Mouse (Mus musculus) testis, adult 2 months (tissue): Measurements from ENCODE around the gene Mrpl49. TPM values are rescaled to one million over a fixed set of nuclear protein-coding genes. Genes with fewer than 3 reads are reported as not detected.

ENCODE experiments used
- H3K27ac ChIP-seq: fragments of 200-500 bp; 2 replicates; pipeline ENCODE4 v1.5.1; 2012; ENCODE audit warnings: low read depth, low read length; ENCODE audit not compliant: control insufficient read depth, insufficient read depth
- H3K27me3 ChIP-seq: fragments of 200-500 bp; 2 replicates; pipeline ENCODE4 v1.6.1; 2012; ENCODE audit warnings: mild to moderate bottlenecking, low read length, moderate library complexity; ENCODE audit not compliant: control insufficient read depth, insufficient read depth
- H3K36me3 ChIP-seq: fragments of 200-500 bp; 2 replicates; pipeline ENCODE4 v1.6.1; 2012; ENCODE audit warnings: mild to moderate bottlenecking, low read length; ENCODE audit not compliant: control insufficient read depth, insufficient read depth
- H3K4me1 ChIP-seq: fragments of 200-500 bp; 2 replicates; pipeline ENCODE4 v1.6.1; 2012; ENCODE audit warnings: low read length; ENCODE audit not compliant: control insufficient read depth, insufficient read depth
- H3K4me3 ChIP-seq: fragments of 200-500 bp; 2 replicates; pipeline ENCODE4 v1.5.1; 2012; ENCODE audit warnings: low read depth, mild to moderate bottlenecking, low read length, moderate library complexity, mixed read lengths; ENCODE audit not compliant: control insufficient read depth
- CTCF ChIP-seq: fragments of 200-500 bp; IDR thresholded peaks from 2 replicates; pipeline ENCODE4 v1.5.1; 2012; ENCODE audit warnings: low read depth, mild to moderate bottlenecking, inconsistent platforms, low read length, moderate library complexity; ENCODE audit not compliant: control insufficient read depth, insufficient read depth, insufficient replicate concordance
- POLR2A ChIP-seq: fragments of 200-500 bp; IDR thresholded peaks from 2 replicates; pipeline ENCODE4 v1.6.1; 2012; ENCODE audit warnings: low read depth, mild to moderate bottlenecking, inconsistent platforms, low read length, moderate library complexity; ENCODE audit not compliant: control insufficient read depth
- polyA plus RNA-seq: library from polyadenylated mRNA; depleted of rRNA; stranded (reverse); fragments of >200 nt; gene quantifications from 2 replicates; pipeline ENCODE4 v1.2.3, GENCODE M21; 2012; rRNA removed

Gene Mrpl49
- polyA plus RNA-seq, result 9.5 and 9.8 TPM in 2 replicates

- no peak for TF ChIP-seq CTCF
- peak; percentile 96 for TF ChIP-seq POLR2A
- no peaks in the 10 kb centered on the region for H3K27me3 ChIP-seq
- H3K4me1 ChIP-seq, result peaks cover 6% of the 10 kb centered on the region
- peak within 1 kb of the TSS; percentile 99 for H3K4me3 ChIP-seq
- H3K36me3 ChIP-seq, result no peaks in the 10 kb centered on the region
- H3K27ac ChIP-seq, result peak within 1 kb of the TSS; percentile 97
Measured at GRCm38 (mm10) chr19:6057313-6058096, at the start of gene Mrpl49, which contains the start of gene Fau. TSS of gene Mrpl49 (minus strand) at chr19:6057785. TSS of gene Fau (plus strand) at chr19:6057844.

DNA sequence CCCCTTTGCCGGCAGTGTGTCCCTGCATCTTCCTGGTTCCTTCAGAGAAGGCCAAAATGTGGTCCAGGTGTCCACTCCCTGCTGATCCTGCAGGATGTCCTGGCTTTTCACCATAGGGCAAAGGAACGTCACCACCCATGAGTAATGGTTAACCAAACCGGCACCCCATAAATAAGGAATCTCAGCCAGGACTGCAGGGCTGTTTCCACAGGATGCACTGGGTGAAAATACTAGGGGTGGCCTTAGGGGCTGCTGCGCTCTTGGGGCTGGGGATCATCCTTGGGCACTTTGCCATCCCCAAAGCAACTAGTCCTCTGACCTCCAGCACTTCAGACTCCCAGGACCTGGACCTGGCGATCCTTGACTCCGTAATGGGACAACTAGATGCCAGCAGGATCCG is 48.0 kb upstream of the Mrpl49 start, which contains the start of gene Naaladl1:
Naaladl1 (plus strand) TSS at position 197 of the 400 bp plus-strand sequence.
- TF ChIP-seq POLR2A, result no peak
- no peak for TF ChIP-seq CTCF
- Histone ChIP-seq H3K27ac (no peak within 1 kb of the TSS), H3K27me3 (no peaks in the 10 kb centered on the region), H3K4me1 (peaks cover 3% of the 10 kb centered on the region), H3K36me3 (no peaks in the 10 kb centered on the region), H3K4me3 (no peak within 1 kb of the TSS)

DNA sequence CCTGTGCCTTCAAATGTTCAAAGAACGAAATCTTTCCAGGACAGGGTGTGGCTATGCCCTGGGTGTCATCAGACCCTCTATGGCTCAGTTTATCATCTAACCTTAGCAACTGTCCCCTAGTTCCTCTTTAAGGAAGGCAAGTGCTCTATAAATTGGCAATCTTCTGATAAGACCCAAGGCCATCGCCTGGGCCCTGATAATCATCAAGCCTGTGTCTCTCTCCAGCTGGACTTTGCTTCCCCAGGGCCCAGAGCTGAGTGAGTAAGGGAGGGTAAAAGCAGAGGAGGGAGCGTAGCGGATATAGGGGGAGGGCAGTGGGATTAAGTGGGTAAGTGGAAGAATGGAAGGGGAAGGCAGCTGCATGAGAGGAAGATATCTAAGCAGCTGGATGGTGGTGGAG is 46.9 kb upstream of the Mrpl49 start:
- peaks cover 3% of the 10 kb centered on the region for H3K4me1 ChIP-seq
- no peak overlapping the region for H3K4me3 ChIP-seq
- no peaks in the 10 kb centered on the region for H3K27me3 ChIP-seq
- TF ChIP-seq POLR2A (no peak), CTCF (no peak)
- no peaks in the 10 kb centered on the region for H3K36me3 ChIP-seq
- no peak overlapping the region for H3K27ac ChIP-seq

DNA sequence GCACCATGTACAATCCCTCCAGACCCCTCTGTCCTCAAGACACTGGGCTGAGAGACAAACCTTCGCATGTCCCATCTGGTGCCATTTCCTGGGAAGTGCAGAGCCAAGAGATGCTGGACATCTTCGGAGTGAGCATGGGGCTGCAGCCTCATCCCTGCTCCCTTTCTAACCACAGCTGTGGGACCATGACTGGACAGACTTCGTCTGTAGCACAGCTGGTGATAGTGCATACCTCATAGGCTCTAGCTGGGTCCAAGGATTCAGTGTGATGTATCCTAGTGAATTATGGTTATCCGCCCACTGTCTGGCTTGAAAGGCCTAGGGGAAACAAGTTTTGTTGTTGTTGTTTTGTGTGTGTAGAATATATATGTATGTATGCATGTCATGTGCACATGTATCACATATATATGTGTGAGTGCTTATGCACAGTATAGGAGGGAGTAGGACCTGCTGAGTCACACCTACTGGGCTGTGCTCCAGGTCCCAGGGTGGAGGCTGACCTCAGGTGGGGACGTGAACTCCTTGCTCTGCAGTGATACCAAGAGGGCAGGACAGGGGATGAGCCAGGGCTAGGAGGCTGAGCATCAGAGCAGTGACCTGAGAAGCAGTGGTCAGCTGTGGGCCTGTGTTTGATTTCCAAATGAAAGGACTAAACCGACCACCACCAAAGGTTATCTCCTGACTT is 44.7 kb upstream of the Mrpl49 start:
- Histone ChIP-seq H3K27me3 (no peaks in the 10 kb centered on the region), H3K36me3 (peaks cover 3% of the 10 kb centered on the region; the same call in 1 of the 2 replicates), H3K27ac (no peak overlapping the region), H3K4me3 (no peak overlapping the region), H3K4me1 (peaks cover 3% of the 10 kb centered on the region)
- TF ChIP-seq CTCF, result no peak
- no peak for TF ChIP-seq POLR2A

DNA sequence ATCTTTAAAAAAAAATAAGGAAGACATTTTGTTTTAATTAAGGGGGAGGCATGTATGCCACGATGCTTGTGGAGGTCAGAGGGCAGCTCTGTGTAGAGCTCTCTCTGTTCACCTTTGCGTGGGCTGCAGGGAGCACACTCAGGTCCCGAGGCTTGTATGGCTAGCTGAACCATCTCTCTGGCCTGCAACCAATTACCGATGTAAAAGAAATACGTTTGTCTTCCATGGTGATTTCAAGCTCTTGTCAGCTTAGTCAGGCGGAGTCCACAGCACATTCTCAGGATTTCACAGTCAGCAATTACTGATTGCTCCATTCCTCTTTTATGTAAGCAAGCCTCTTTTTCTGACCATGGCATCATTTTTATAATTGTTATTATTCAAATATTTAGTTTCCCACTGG is 43.6 kb upstream of the Mrpl49 start:
- TF ChIP-seq POLR2A (no peak), CTCF (no peak)
- Histone ChIP-seq H3K4me3 (no peak overlapping the region), H3K27ac (no peak overlapping the region), H3K36me3 (peaks cover 3% of the 10 kb centered on the region; the same call in 1 of the 2 replicates), H3K27me3 (no peaks in the 10 kb centered on the region), H3K4me1 (peaks cover under 1% of the 10 kb centered on the region)

- H3K4me1 ChIP-seq, result no peaks in the 10 kb centered on the region
- H3K36me3 ChIP-seq, result peaks cover 3% of the 10 kb centered on the region; the same call in 1 of the 2 replicates
- TF ChIP-seq POLR2A (no peak), CTCF (no peak)
- H3K27ac ChIP-seq, result no peak overlapping the region
- no peaks in the 10 kb centered on the region for H3K27me3 ChIP-seq
- no peak overlapping the region for H3K4me3 ChIP-seq
Measured at GRCm38 (mm10) chr19:6097847-6098246, 40.3 kb upstream of the Mrpl49 start.

- H3K36me3 ChIP-seq, result peaks cover 6% of the 10 kb centered on the region
- no peak for TF ChIP-seq POLR2A
- TF ChIP-seq CTCF, result no peak
- H3K27me3 ChIP-seq, result no peaks in the 10 kb centered on the region
- peak within 1 kb of the TSS; percentile 3; the same call in 1 of the 2 replicates for H3K27ac ChIP-seq
- no peaks in the 10 kb centered on the region for H3K4me1 ChIP-seq
- peak within 1 kb of the TSS; percentile 79 for H3K4me3 ChIP-seq
Measured at GRCm38 (mm10) chr19:6094119-6094518, 36.5 kb upstream of the Mrpl49 start, which contains the start of gene AC131692.1. TSS of gene AC131692.1 (plus strand) at chr19:6094419.
